Mouse (Mus musculus) stomach, embryonic 15.5 days (tissue): ENCODE measurements around the gene Mertk. TPM values are rescaled to one million over a fixed set of nuclear protein-coding genes. Genes with fewer than 3 reads are reported as not detected.

Experiments used
- ATAC-seq: fragments of 200-750 bp; cut with Nextera tagmentation; 2 replicates; pipeline ENCODE4 v1.8.0; 2017; ENCODE audit warnings: low read depth, moderate number of reproducible peaks, moderate TSS enrichment; ENCODE audit not compliant: insufficient read depth, low FRiP score
- H3K27ac ChIP-seq: fragments of 300-500 bp; sonication (generic); 2 replicates; pipeline ENCODE4 v1.5.1; 2015; ENCODE audit warnings: mild to moderate bottlenecking, inconsistent platforms
- H3K27me3 ChIP-seq: fragments of 300-500 bp; sonication (generic); replicated peaks from 2 replicates; pipeline ENCODE4 v1.6.1; 2015; ENCODE audit warnings: inconsistent platforms
- H3K36me3 ChIP-seq: fragments of 300-500 bp; sonication (generic); 2 replicates; pipeline ENCODE4 v1.6.1; 2015; ENCODE audit warnings: inconsistent platforms
- H3K4me1 ChIP-seq: fragments of 300-500 bp; sonication (generic); 2 replicates; pipeline ENCODE4 v1.6.1; 2015; ENCODE audit warnings: inconsistent platforms
- H3K4me2 ChIP-seq: fragments of 300-500 bp; sonication (generic); 2 replicates; pipeline ENCODE4 v1.6.1; 2015; ENCODE audit warnings: mild to moderate bottlenecking, inconsistent platforms
- H3K4me3 ChIP-seq: fragments of 300-500 bp; sonication (generic); replicated peaks from 2 replicates; pipeline ENCODE4 v1.5.1; 2015; ENCODE audit warnings: inconsistent platforms
- H3K9ac ChIP-seq: fragments of 300-500 bp; sonication (generic); 2 replicates; pipeline ENCODE4 v1.6.1; 2015; ENCODE audit warnings: inconsistent platforms
- H3K9me3 ChIP-seq: fragments of 300-500 bp; sonication (generic); 2 replicates; pipeline ENCODE4 v1.6.1; 2016; ENCODE audit warnings: inconsistent platforms
- WGBS: fragments of 180-500 bp; shearing (Covaris S2); methylation state at CpG from one replicate; pipeline ENCODE4 v1.1.7; 2015; 5-methylcytosine and 5-hydroxymethylcytosine counted together
- polyA plus RNA-seq: library from polyadenylated mRNA; unstranded; fragments of >200 nt; fragmentation: Nextera tagmentation; extraction: Ambion mirVana; gene quantifications from 2 replicates; pipeline ENCODE4 v1.2.1, GENCODE M21; 2015

Gene Mertk
- polyA plus RNA-seq, 1 experiment from 2014 or later: 6.4 TPM

- Histone ChIP-seq H3K4me2 (no peak overlapping the region), H3K27ac (no peak overlapping the region), H3K9me3 (no peaks in the 10 kb centered on the region), H3K4me3 (no peak overlapping the region), H3K36me3 (no peaks in the 10 kb centered on the region), H3K27me3 (no peaks in the 10 kb centered on the region), H3K9ac (no peak overlapping the region), H3K4me1 (no peaks in the 10 kb centered on the region)
- whole genome bisulfite sequencing: 69% methylated on average over 7 of the region's 7 CpGs
- ATAC-seq: no peak
Measured at GRCm38 (mm10) chr2:128726626-128727025, 27.9 kb downstream of the Mertk start.

GRCm38 (mm10) chr2:128727552-128727951, 28.8 kb downstream of the Mertk start:
- no peaks in the 10 kb centered on the region for H3K27me3 ChIP-seq
- ATAC-seq: no peak
- 57% methylated on average over 3 of the region's 3 CpGs for WGBS
- H3K36me3 ChIP-seq: no peaks in the 10 kb centered on the region
- H3K4me3 ChIP-seq: no peak overlapping the region
- no peak overlapping the region for H3K9ac ChIP-seq
- H3K27ac ChIP-seq: no peak overlapping the region
- H3K4me1 ChIP-seq: no peaks in the 10 kb centered on the region
- no peak overlapping the region for H3K4me2 ChIP-seq
- H3K9me3 ChIP-seq: no peaks in the 10 kb centered on the region

- Histone ChIP-seq H3K36me3 (no peaks in the 10 kb centered on the region), H3K4me2 (no peak overlapping the region), H3K4me1 (no peaks in the 10 kb centered on the region), H3K9me3 (no peaks in the 10 kb centered on the region), H3K27me3 (no peaks in the 10 kb centered on the region), H3K4me3 (no peak overlapping the region), H3K27ac (no peak overlapping the region), H3K9ac (no peak overlapping the region)
- no peak for ATAC-seq
- WGBS: 72% methylated on average over 4 of the region's 4 CpGs
Measured at GRCm38 (mm10) chr2:128728066-128728465, 29.3 kb downstream of the Mertk start.

- no peak overlapping the region for H3K4me2 ChIP-seq
- H3K27me3 ChIP-seq: no peaks in the 10 kb centered on the region
- H3K36me3 ChIP-seq: no peaks in the 10 kb centered on the region
- no peak overlapping the region for H3K9ac ChIP-seq
- H3K9me3 ChIP-seq: no peaks in the 10 kb centered on the region
- H3K4me3 ChIP-seq: no peak overlapping the region
- H3K27ac ChIP-seq: no peak overlapping the region
- 68% methylated on average over 7 of the region's 7 CpGs for WGBS
- no peaks in the 10 kb centered on the region for H3K4me1 ChIP-seq
- ATAC-seq: no peak
Measured at GRCm38 (mm10) chr2:128729141-128729540, 30.4 kb downstream of the Mertk start.

GRCm38 (mm10) chr2:128731514-128731913, 32.8 kb downstream of the Mertk start:
- Histone ChIP-seq H3K4me1 (peaks cover 5% of the 10 kb centered on the region; the same call in 1 of the 2 replicates), H3K27me3 (no peaks in the 10 kb centered on the region), H3K9me3 (no peaks in the 10 kb centered on the region), H3K36me3 (no peaks in the 10 kb centered on the region), H3K9ac (no peak overlapping the region), H3K27ac (no peak overlapping the region), H3K4me3 (no peak overlapping the region), H3K4me2 (no peak overlapping the region)
- 62% methylated on average over 10 of the region's 10 CpGs for WGBS
- no peak for ATAC-seq

GRCm38 (mm10) chr2:128731951-128732350, 33.2 kb downstream of the Mertk start:
- no peak overlapping the region for H3K4me2 ChIP-seq
- H3K9ac ChIP-seq: no peak overlapping the region
- peaks cover 5% of the 10 kb centered on the region; the same call in 1 of the 2 replicates for H3K4me1 ChIP-seq
- H3K27ac ChIP-seq: no peak overlapping the region
- WGBS: 88% methylated on average over 1 of the region's 1 CpGs
- ATAC-seq: no peak
- no peaks in the 10 kb centered on the region for H3K36me3 ChIP-seq
- no peaks in the 10 kb centered on the region for H3K27me3 ChIP-seq
- H3K4me3 ChIP-seq: no peak overlapping the region
- H3K9me3 ChIP-seq: no peaks in the 10 kb centered on the region

- WGBS: 31% methylated on average over 3 of the region's 3 CpGs
- Histone ChIP-seq H3K27me3 (no peaks in the 10 kb centered on the region), H3K9ac (no peak overlapping the region), H3K27ac (no peak overlapping the region; the same call in 1 of the 2 replicates), H3K36me3 (no peaks in the 10 kb centered on the region), H3K4me2 (no peak overlapping the region), H3K9me3 (no peaks in the 10 kb centered on the region), H3K4me3 (no peak overlapping the region), H3K4me1 (peaks cover 5% of the 10 kb centered on the region; the same call in 1 of the 2 replicates)
- ATAC-seq: no peak
Measured at GRCm38 (mm10) chr2:128735089-128735488, 36.3 kb downstream of the Mertk start.

GRCm38 (mm10) chr2:128737051-128737450, 38.3 kb downstream of the Mertk start:
- Histone ChIP-seq H3K9ac (no peak overlapping the region), H3K4me1 (peaks cover 5% of the 10 kb centered on the region; the same call in 1 of the 2 replicates), H3K9me3 (no peaks in the 10 kb centered on the region), H3K27me3 (no peaks in the 10 kb centered on the region), H3K4me3 (no peak overlapping the region), H3K27ac (no peak overlapping the region), H3K4me2 (no peak overlapping the region), H3K36me3 (no peaks in the 10 kb centered on the region)
- WGBS: 71% methylated on average over 2 of the region's 2 CpGs
- ATAC-seq: no peak

- Histone ChIP-seq H3K9me3 (no peaks in the 10 kb centered on the region), H3K27ac (no peak overlapping the region), H3K4me3 (no peak overlapping the region), H3K4me2 (no peak overlapping the region), H3K36me3 (no peaks in the 10 kb centered on the region), H3K9ac (no peak overlapping the region), H3K4me1 (peaks cover 5% of the 10 kb centered on the region; the same call in 1 of the 2 replicates), H3K27me3 (no peaks in the 10 kb centered on the region)
- no peak for ATAC-seq
- 86% methylated on average over 4 of the region's 4 CpGs for WGBS
Measured at GRCm38 (mm10) chr2:128737796-128738195, 39.0 kb downstream of the Mertk start.

GRCm38 (mm10) chr2:128738725-128739258, 40.0 kb downstream of the Mertk start:
- H3K9me3 ChIP-seq: no peaks in the 10 kb centered on the region
- H3K27me3 ChIP-seq: no peaks in the 10 kb centered on the region
- H3K9ac ChIP-seq: no peak overlapping the region
- H3K36me3 ChIP-seq: no peaks in the 10 kb centered on the region
- 82% methylated on average over 10 of the region's 10 CpGs for WGBS
- H3K4me3 ChIP-seq: no peak overlapping the region
- no peak overlapping the region for H3K4me2 ChIP-seq
- peaks cover 5% of the 10 kb centered on the region; the same call in 1 of the 2 replicates for H3K4me1 ChIP-seq
- no peak for ATAC-seq
- no peak overlapping the region for H3K27ac ChIP-seq

GRCm38 (mm10) chr2:128745879-128746620, 47.3 kb downstream of the Mertk start:
- no peak overlapping the region for H3K4me2 ChIP-seq
- H3K27me3 ChIP-seq: no peaks in the 10 kb centered on the region
- no peak overlapping the region for H3K4me3 ChIP-seq
- no peaks in the 10 kb centered on the region for H3K9me3 ChIP-seq
- H3K27ac ChIP-seq: peak overlapping the region; percentile 60
- 57% methylated on average over 12 of the region's 12 CpGs for WGBS
- no peaks in the 10 kb centered on the region for H3K36me3 ChIP-seq
- no peak for ATAC-seq
- H3K9ac ChIP-seq: no peak overlapping the region
- H3K4me1 ChIP-seq: peaks cover 14% of the 10 kb centered on the region; the same call in 1 of the 2 replicates

- Histone ChIP-seq H3K9me3 (no peaks in the 10 kb centered on the region), H3K4me2 (no peak overlapping the region), H3K4me3 (no peak overlapping the region), H3K4me1 (peaks cover 14% of the 10 kb centered on the region; the same call in 1 of the 2 replicates), H3K9ac (no peak overlapping the region), H3K27ac (peak overlapping the region; percentile 60; the same call in 1 of the 2 replicates), H3K36me3 (no peaks in the 10 kb centered on the region), H3K27me3 (no peaks in the 10 kb centered on the region)
- whole genome bisulfite sequencing: 45% methylated on average over 5 of the region's 5 CpGs
- 0 out of 2 replicates have a peak, but pooled peaks have one; percentile 44 for ATAC-seq
Measured at GRCm38 (mm10) chr2:128746621-128747151, 47.9 kb downstream of the Mertk start.
